Mouse (Mus musculus) intestine, embryonic 14.5 days (tissue): Measurements from ENCODE around the gene Pex12. TPM values are rescaled to one million over a fixed set of nuclear protein-coding genes. Genes with fewer than 3 reads are reported as not detected.

Experiments used
- polyA plus RNA-seq: library from polyadenylated mRNA; unstranded; fragments of >200 nt; fragmentation: Nextera tagmentation; extraction: Ambion mirVana; gene quantifications from 2 replicates; pipeline ENCODE4 v1.2.1, GENCODE M21; 2014

The Pex12 gene
- polyA plus RNA-seq, 1 experiment from 2014 or later = 15.5 TPM

Other genes starting within 250 kb of the Pex12 start
- gene Slfn2, start 237.5 kb downstream of the Pex12 start, polyA plus RNA-seq = 4.6 and 5.4 TPM in 2 replicates
- gene Slfn1, start 185.7 kb downstream of the Pex12 start, polyA plus RNA-seq = not detected in 2 replicates
- 0.09 and 0.27 TPM in 2 replicates for gene Slfn4, start 127.4 kb downstream of the Pex12 start, polyA plus RNA-seq
- 0.85 and 0.89 TPM in 2 replicates for gene Slfn3, start 111.3 kb downstream of the Pex12 start, polyA plus RNA-seq
- 0.08 and 0.14 TPM in 2 replicates for gene Slfn14, start 15.9 kb downstream of the Pex12 start, polyA plus RNA-seq
- gene Ap2b1, start 3.6 kb downstream of the Pex12 start, polyA plus RNA-seq = 65.1 and 68.2 TPM in 2 replicates
- gene Rasl10b, start 106.6 kb upstream of the Pex12 start, polyA plus RNA-seq = 1.7 and 2.3 TPM in 2 replicates
- 0.09 TPM in 1 of 2 replicates, not detected in the other for gene Gas2l2, start 126.9 kb upstream of the Pex12 start, polyA plus RNA-seq
- gene 1700020L24Rik, start 135.1 kb upstream of the Pex12 start, polyA plus RNA-seq = 1.3 and 1.4 TPM in 2 replicates
- gene Mmp28, start 160.5 kb upstream of the Pex12 start, polyA plus RNA-seq = 1.2 and 1.5 TPM in 2 replicates
- gene Taf15, start 170.5 kb upstream of the Pex12 start, polyA plus RNA-seq = 13.5 and 14.1 TPM in 2 replicates
- gene Heatr9, start 219.6 kb upstream of the Pex12 start, polyA plus RNA-seq = not detected in 2 replicates
- gene Ccl5, start 227.9 kb upstream of the Pex12 start, polyA plus RNA-seq = 2.9 and 3.0 TPM in 2 replicates